Mouse (Mus musculus) kidney, embryonic 16.5 days (tissue): ENCODE data around the gene Nupr1. TPM values are rescaled to one million over a fixed set of nuclear protein-coding genes. Genes with fewer than 3 reads are reported as not detected.
A peak's percentile ranks its signal among the peaks of the same experiment; 100 is the strongest.
"Not testable (repeated sequence)": the region's sequence is repeated elsewhere in the genome, so short reads cannot be mapped to it uniquely, and the experiment has no call there.

Experiments used
- ATAC-seq: fragments of 200-750 bp; cut with Nextera tagmentation; 2 replicates; pipeline ENCODE4 v1.8.0; 2017; ENCODE audit warnings: moderate TSS enrichment; ENCODE audit not compliant: low FRiP score, low TSS enrichment
- H3K27ac ChIP-seq: fragments of 300-500 bp; sonication (generic); 2 replicates; pipeline ENCODE4 v1.5.1; 2014; ENCODE audit warnings: low read length
- H3K27me3 ChIP-seq: fragments of 300-500 bp; sonication (generic); 2 replicates; pipeline ENCODE4 v1.6.1; 2014; ENCODE audit warnings: low read length, control low read depth, mixed read lengths; ENCODE audit not compliant: insufficient read depth
- H3K36me3 ChIP-seq: fragments of 300-500 bp; sonication (generic); 2 replicates; pipeline ENCODE4 v1.6.1; 2014; ENCODE audit warnings: low read length, control low read depth, mixed read lengths; ENCODE audit not compliant: insufficient read depth
- H3K4me1 ChIP-seq: fragments of 300-500 bp; sonication (generic); 2 replicates; pipeline ENCODE4 v1.6.1; 2014; ENCODE audit warnings: low read length, control low read depth, mixed read lengths; ENCODE audit not compliant: insufficient read depth
- H3K4me2 ChIP-seq: fragments of 300-500 bp; sonication (generic); replicated peaks from 2 replicates; pipeline ENCODE4 v1.6.1; 2014; ENCODE audit warnings: low read depth, low read length
- H3K4me3 ChIP-seq: fragments of 300-500 bp; sonication (generic); 2 replicates; pipeline ENCODE4 v1.5.1; 2014; ENCODE audit warnings: mild to moderate bottlenecking, low read length
- H3K9ac ChIP-seq: fragments of 300-500 bp; sonication (generic); replicated peaks from 2 replicates; pipeline ENCODE4 v1.6.1; 2014; ENCODE audit warnings: low read length
- H3K9me3 ChIP-seq: fragments of 300-500 bp; sonication (generic); 2 replicates; pipeline ENCODE4 v1.6.1; 2016; ENCODE audit warnings: low read length, control low read depth
- WGBS: fragments of 180-500 bp; shearing (Covaris S2); extraction: QIAGEN DNeasy Blood & Tissue Kit; methylation state at CpG from one replicate; pipeline ENCODE4 v1.1.7; 2014; 5-methylcytosine and 5-hydroxymethylcytosine counted together
- polyA plus RNA-seq: library from polyadenylated mRNA; unstranded; fragments of >200 nt; fragmentation: Nextera tagmentation; extraction: Ambion mirVana; gene quantifications from 2 replicates; pipeline ENCODE4 v1.2.1, GENCODE M21; 2015

Gene Nupr1
- polyA plus RNA-seq, 1 experiment from 2014 or later = 9.5 TPM

DNA sequence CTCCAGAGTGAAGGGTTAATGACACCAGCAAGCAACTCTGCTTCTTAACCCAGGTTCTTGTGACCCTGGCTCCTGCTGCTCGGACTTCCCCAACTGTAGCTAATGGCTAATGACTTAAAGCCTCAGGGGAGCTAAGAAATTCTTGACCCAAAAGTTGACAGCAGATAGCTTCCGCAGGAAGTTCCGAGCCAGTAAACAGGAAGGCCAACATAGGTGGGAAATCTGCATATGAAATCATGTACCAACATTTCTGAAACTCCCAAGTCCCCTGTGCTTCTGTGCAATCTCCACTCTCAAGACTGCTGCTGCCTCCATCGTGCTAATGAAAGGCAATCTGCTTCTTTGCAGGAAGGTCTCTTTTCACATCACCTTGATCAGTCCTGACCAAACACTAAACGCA is 15.0 kb upstream of the Nupr1 start:
- Histone ChIP-seq H3K4me1 (peaks cover 13% of the 10 kb centered on the region), H3K4me2 (no peak overlapping the region), H3K9me3 (no peaks in the 10 kb centered on the region), H3K27ac (peak overlapping the region; percentile 68), H3K9ac (0 out of 2 replicates have a peak overlapping the region, but pooled peaks have one; percentile 38), H3K4me3 (no peak overlapping the region), H3K36me3 (no peaks in the 10 kb centered on the region), H3K27me3 (no peaks in the 10 kb centered on the region)
- WGBS = 35% methylated on average over 5 of the region's 5 CpGs
- ATAC-seq = no peak

DNA sequence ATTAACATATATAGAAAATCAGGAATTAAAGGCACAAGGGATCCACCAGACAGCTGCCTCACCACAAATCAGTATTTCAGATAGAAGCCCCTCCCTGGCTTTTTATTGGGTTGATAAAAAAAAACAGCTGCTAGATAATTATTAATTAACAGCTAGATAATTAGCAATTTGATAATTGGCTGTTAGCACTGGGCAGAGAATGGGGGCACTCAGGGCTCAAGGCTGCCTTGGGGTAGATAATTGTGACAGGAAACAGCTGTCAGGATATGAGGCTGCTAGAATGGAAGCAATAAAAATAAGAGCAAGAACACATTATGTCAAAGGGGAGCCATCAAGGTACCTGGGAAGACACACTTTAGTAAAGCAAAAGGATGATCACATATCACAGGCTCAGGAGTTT is 14.3 kb upstream of the Nupr1 start:
- H3K9ac ChIP-seq = no peak overlapping the region
- no peak overlapping the region for H3K4me2 ChIP-seq
- peaks cover 9% of the 10 kb centered on the region for H3K4me1 ChIP-seq
- H3K4me3 ChIP-seq = no peak overlapping the region
- H3K36me3 ChIP-seq = no peaks in the 10 kb centered on the region
- H3K27me3 ChIP-seq = no peaks in the 10 kb centered on the region
- no peak overlapping the region for H3K27ac ChIP-seq
- no peaks in the 10 kb centered on the region for H3K9me3 ChIP-seq
- ATAC-seq = no peak

DNA sequence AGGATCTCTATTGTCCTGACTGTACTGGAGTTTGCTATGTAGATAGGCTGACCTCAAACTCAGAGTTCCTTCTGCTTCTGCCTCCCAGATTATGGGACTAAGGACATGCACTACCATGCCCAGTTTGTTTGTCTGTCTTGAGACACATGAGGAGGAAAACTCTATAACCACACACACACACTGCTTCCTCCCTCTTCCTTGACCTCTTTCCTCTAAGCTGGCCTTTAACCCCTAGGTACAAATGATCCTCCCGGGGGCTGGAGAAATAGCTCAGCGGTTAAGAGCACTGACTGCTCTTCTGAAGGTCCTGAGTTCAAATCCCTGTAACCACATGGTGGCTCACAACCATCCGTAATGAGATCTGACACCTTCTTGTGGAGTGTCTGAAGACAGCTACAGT is 13.7 kb upstream of the Nupr1 start:
- Histone ChIP-seq H3K4me1 (0 out of 2 replicates have a peak, but pooled peaks cover 6% of the 10 kb centered on the region), H3K4me3 (no peak overlapping the region), H3K27me3 (no peaks in the 10 kb centered on the region), H3K9ac (no peak overlapping the region), H3K27ac (no peak overlapping the region), H3K36me3 (no peaks in the 10 kb centered on the region), H3K4me2 (no peak overlapping the region), H3K9me3 (no peaks in the 10 kb centered on the region)
- WGBS = 54% methylated on average over 3 of the region's 3 CpGs
- no peak for ATAC-seq

DNA sequence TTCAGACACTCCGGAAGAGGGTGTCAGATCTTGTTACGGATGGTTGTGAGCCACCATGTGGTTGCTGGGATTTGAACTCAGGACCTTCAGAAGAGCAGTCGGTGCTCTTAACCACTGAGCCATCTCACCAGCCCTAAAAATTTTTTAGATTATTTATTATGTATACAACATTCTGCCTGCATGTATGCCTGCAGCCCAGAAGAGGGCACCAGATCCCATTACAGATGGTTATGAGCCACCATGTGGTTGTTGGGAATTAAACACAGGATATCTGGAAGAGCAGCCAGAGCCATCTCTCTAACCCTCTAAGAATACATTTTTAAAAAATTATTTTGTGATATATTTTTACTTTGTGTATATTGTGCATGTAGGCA is 12.6 kb upstream of the Nupr1 start:
- not testable (repeated sequence) for H3K9me3 ChIP-seq, H3K27ac ChIP-seq, H3K9ac ChIP-seq, H3K4me2 ChIP-seq, H3K36me3 ChIP-seq, H3K27me3 ChIP-seq, H3K4me1 ChIP-seq, H3K4me3 ChIP-seq, ATAC-seq
- WGBS = 54% methylated on average over 3 of the region's 3 CpGs

DNA sequence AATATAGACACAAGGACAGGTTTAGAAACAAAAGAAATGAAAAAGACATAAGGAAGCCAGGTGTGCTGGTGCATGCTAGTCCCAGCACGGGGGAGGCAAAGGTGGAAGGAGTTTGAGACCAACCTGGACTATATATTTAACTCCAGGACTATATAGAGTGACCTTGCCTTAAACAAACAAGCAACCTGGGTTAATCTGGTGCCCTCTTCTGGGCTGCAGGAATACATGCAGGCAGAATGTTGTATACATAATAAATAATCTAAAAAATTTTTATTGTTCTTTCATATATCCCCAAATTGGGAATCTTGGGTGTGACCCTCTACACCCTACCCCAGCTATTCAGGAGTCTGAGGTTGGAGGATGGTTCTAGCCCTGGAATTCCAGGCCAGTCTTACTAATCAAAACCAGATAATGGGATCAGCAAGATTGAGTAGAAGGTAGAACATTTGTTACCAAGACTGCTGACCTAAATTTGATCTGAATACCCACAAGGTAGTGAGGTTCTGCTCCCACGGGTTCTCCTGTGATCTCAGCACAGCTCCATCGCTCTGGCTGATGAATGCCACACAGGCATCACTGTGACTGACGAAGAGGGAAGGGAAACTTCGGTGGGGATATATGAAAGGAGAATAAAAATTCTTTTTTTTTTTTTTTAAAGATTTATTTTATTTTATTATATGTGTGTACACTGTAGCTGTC is 12.0 kb upstream of the Nupr1 start:
- 73% methylated on average over 5 of the region's 5 CpGs for WGBS
- H3K4me1 ChIP-seq = 0 out of 2 replicates have a peak, but pooled peaks cover 3% of the 10 kb centered on the region
- H3K36me3 ChIP-seq = no peaks in the 10 kb centered on the region
- no peak for ATAC-seq
- H3K4me2 ChIP-seq = no peak overlapping the region
- H3K4me3 ChIP-seq = no peak overlapping the region
- no peaks in the 10 kb centered on the region for H3K9me3 ChIP-seq
- H3K9ac ChIP-seq = no peak overlapping the region
- H3K27ac ChIP-seq = no peak overlapping the region
- H3K27me3 ChIP-seq = no peaks in the 10 kb centered on the region

DNA sequence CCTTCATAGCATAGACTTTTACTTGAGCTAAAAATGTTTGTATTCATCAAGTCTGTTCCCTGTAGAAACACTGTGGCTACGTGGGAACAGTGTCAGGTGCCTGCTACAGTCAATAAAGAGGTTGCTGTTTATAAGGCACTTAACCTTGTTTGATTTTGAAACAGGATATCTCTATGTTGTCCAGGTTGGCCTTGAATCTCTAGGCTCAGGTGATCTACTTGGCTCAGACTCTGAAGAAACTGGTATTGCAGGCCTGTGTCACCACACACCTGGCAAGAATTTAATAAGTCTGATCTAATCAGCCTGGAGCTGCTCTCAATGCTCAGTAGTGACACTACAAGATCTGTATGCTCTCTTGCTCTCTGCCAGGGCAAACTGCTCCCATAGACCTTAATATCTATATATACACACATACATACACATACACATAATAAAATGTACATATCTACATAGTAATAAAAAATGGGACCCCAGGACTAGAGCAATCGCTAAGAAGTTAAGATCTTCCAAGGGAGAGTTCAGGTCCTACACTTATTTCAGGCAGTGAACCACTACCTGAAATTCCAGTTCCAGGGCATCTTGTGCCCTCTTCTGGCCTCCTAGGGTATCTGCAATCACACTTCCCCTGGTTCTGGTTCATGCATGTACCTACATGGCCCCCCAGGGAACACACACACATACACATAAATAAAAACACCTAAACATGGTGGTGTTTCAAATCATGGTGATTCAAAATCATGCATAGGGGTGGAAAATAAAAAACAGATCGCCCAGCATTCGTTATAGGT is 6.3 kb upstream of the Nupr1 start:
- 13% methylated on average over 4 of the region's 4 CpGs for WGBS

DNA sequence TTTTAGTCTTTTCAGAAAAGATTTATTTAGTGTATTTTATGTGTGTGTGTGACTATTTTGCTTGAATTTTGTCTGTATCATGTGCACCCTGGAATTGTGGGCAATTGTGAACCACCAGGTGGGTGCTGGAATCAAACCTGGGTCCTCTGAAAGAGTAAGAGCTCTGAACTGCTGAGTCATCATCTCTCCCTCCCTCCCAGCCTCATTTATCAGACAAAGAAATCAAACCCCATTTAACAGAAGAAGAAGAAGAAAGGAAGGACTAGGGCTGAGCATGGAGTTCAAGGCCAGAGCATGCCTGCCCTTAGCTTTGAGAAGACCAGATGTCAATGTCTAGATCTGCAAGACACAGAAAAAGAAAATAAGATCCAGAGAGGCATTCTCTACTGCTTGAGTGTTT is 4.7 kb upstream of the Nupr1 start:
- no peaks in the 10 kb centered on the region for H3K9me3 ChIP-seq
- no peak overlapping the region for H3K9ac ChIP-seq
- H3K4me1 ChIP-seq = no peaks in the 10 kb centered on the region
- no peak for ATAC-seq
- no peak overlapping the region for H3K4me3 ChIP-seq
- no peaks in the 10 kb centered on the region for H3K27me3 ChIP-seq
- no peaks in the 10 kb centered on the region for H3K36me3 ChIP-seq
- no peak overlapping the region for H3K4me2 ChIP-seq
- H3K27ac ChIP-seq = no peak overlapping the region

More for the DNA sequence above, 6.3 kb upstream of the Nupr1 start:
- Histone ChIP-seq H3K27me3 (no peaks in the 10 kb centered on the region), H3K9ac (no peak overlapping the region), H3K4me2 (no peak overlapping the region), H3K4me3 (no peak overlapping the region), H3K4me1 (no peaks in the 10 kb centered on the region), H3K27ac (no peak overlapping the region), H3K9me3 (no peaks in the 10 kb centered on the region), H3K36me3 (no peaks in the 10 kb centered on the region)
- ATAC-seq = no peak

DNA sequence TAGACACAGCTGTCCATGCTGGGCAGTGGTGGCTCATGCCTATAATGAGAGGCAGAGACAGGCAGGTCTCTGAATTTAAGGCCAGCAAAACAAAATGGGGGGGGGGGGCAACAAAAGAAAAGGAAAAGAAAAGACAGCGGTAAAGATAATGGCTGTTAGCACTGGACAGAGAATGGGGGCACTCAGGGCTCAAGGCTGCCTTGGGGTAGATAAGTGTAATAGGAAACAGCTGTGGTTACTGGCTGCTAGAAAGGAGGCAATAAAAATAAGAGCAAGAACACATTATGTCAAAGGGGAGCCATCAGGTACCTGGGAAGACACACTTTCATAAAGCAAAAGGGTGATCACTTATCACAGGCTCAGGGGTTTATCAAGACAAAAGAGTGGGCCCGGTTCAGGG is 1.8 kb upstream of the Nupr1 start:
- no peak overlapping the region for H3K9ac ChIP-seq
- no peaks in the 10 kb centered on the region for H3K9me3 ChIP-seq
- H3K36me3 ChIP-seq = no peaks in the 10 kb centered on the region
- no peaks in the 10 kb centered on the region for H3K27me3 ChIP-seq
- no peaks in the 10 kb centered on the region for H3K4me1 ChIP-seq
- no peak overlapping the region for H3K4me3 ChIP-seq
- no peak for ATAC-seq
- 74% methylated on average over 2 of the region's 2 CpGs for WGBS
- no peak overlapping the region for H3K4me2 ChIP-seq
- no peak overlapping the region for H3K27ac ChIP-seq

DNA sequence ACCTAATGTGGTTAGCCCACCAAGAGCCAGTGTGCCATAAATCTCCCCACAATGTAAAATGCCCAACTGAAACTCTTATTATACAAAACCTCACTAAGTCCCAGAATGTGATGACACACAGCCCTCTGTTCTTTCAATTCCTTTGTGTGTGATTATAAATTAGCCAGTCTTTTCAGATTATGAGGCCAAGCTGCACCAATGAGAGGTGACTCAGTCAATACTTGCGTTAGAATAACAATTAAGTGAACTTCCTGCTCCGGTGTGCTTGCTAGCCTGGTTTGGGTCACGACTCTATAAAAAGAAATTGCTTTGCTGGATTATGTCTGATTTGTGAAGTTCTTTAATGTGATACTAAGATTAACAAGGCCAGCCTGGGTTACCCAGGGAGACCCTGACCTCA is 746 bp downstream of the Nupr1 start:
- ATAC-seq = no peak
- 37% methylated on average over 3 of the region's 3 CpGs for WGBS
- Histone ChIP-seq H3K4me1 (peaks cover 9% of the 10 kb centered on the region; the same call in 1 of the 2 replicates), H3K9me3 (no peaks in the 10 kb centered on the region), H3K4me3 (no peak overlapping the region), H3K27me3 (no peaks in the 10 kb centered on the region), H3K27ac (no peak overlapping the region), H3K36me3 (no peaks in the 10 kb centered on the region), H3K4me2 (no peak overlapping the region), H3K9ac (no peak overlapping the region)

DNA sequence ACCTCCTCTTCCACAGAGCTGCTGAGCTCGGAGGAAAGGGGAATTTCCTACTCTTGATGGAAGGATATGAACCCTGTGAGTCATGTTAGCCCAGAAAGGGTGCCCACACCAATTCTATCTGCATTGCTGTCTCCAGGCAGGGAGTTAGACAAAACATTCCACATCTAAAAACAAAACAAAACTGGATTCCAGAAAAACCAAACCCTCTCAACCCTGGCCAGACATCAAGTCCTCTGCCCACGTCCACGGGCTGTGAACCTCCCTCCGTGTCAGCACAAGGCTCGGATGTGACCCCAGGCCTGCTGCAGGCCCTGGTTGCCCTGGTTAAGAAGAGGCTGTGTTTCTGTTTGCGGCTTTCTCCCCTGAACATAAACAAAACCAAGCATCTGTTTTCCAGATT is 2.5 kb downstream of the Nupr1 start:
- H3K9ac ChIP-seq = 0 out of 2 replicates have a peak overlapping the region, but pooled peaks have one; percentile 5
- peak overlapping the region; percentile 50; the same call in 1 of the 2 replicates for H3K27ac ChIP-seq
- ATAC-seq = no peak
- no peaks in the 10 kb centered on the region for H3K36me3 ChIP-seq
- 33% methylated on average over 6 of the region's 6 CpGs for WGBS
- peaks cover 9% of the 10 kb centered on the region; the same call in 1 of the 2 replicates for H3K4me1 ChIP-seq
- H3K9me3 ChIP-seq = no peaks in the 10 kb centered on the region
- no peaks in the 10 kb centered on the region for H3K27me3 ChIP-seq
- H3K4me2 ChIP-seq = no peak overlapping the region
- no peak overlapping the region for H3K4me3 ChIP-seq
